Mouse (Mus musculus): ENCODE data around the gene Car11.

The Car11 gene

DNA sequence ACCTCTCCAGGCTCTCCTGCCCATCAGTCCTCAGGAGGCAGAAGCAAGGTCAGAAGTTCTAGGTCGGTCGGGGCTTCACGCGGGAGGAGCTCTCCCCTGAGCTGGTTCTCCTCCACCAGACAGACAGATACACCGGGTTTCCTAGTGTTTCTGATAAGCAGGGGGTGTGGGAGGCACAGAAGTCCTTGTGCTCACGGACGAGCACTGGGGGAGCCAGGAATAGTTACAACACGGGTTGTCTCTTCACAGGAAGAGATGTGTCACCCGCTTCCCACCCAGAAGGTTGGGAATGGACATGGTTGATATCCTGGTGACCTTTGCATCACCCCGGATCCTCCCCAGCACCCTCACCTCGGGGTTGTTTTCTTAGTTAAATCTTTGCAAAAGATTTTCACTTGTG is 9.8 kb upstream of the Car11 start:
- in situ Hi-C loops (cut with MseI, MboI), result no loop called here

DNA sequence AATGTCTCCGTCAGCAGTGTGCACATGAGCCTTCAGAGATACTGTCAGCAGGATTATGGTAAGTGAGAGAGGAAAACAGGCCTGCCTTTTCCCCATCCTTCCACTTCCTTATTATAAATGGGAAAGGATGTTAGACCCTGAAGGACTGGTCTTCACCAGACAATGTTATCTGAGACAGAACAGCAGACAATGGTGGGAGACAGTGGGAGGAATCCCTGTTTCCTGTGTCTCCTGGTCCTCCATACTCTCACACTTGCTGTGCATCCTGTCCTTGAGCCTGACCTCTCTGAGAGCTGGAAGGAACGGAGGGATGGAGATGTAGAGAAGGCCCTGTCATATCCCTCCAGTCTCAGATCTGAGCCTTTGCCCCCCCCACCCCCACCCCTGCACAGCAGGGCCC is 7.3 kb upstream of the Car11 start:
- in situ Hi-C loops (cut with MseI, MboI), result no loop called here

DNA sequence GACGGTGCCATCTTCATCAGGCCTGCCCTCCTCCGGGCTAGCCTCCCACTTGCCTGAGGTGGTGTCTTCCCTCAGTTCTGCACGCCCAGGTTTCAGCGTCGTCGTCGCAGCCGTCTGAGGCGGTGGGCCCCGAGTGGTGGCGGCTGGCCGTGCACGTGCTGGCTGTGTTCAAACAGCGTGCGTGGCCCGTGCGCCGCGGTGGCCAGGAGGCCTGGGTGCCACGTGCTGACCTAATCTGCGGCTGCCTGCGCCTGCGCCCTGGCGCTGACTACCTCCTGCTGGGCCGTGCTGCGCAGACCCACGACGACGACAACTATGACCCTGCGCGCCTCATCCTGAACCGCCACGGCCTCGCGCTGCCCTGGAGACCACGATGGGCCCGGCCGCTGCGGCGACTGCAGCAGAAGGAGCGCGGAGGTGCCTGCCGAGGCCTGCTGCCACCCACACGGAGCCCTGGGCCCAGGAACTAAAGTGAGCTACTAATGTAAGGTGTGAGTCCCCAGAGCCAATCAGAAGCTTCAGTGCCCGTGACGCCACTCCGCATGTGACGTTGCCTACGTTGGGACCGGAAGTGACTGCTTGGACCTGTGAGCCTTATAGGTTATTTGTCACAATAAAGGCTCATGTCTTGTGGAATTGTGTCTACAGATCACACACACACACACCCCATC is 5.6 kb upstream of the Car11 start, which contains the start of gene Sec1:
Gene Sec1, minus strand, starts transcription at position 482 of the 671 bp plus-strand sequence.
- in situ Hi-C loops (cut with MseI, MboI), result no loop called here

DNA sequence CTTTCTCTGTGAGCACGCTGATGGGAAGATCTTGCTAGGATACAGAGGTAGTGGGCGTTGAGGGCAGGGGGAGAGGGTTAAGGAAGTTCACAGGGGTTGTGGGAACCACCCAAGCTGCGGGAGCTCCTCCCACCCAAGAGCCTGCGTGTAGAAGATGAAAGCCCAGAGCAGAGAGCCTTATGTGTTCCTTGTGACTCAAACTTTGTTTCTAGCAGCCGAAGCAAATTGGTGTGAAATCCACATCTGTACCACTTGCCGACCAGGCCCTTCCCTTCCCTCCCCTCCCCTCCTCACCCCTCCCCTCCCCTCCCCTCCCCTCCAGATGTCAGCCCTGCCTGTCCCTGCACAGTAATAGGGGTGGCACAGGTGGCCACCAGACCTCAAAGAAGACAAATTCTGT is 4.5 kb upstream of the Car11 start:
- in situ Hi-C loops (cut with MseI, MboI), result no loop called here

DNA sequence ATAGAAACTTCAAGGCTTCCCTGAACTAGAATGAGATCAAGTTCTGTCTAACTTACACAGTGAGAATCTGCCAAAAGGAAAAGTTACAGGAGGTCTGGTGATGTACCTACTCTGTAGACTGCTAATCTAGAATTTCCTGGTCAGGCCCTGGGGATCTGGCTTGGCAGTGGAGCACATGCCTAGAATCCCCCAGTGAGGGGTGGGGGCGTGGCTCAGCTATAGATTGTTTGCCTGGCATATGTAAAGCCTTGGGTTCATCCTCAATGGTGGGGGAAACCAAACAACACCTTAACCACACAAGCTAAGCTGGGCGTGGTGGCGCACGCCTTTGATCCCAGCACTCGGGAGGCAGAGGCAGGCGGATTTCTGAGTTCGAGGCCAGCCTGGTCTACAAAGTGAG is 1.7 kb upstream of the Car11 start:
- in situ Hi-C loops (cut with MseI, MboI), result no loop called here

DNA sequence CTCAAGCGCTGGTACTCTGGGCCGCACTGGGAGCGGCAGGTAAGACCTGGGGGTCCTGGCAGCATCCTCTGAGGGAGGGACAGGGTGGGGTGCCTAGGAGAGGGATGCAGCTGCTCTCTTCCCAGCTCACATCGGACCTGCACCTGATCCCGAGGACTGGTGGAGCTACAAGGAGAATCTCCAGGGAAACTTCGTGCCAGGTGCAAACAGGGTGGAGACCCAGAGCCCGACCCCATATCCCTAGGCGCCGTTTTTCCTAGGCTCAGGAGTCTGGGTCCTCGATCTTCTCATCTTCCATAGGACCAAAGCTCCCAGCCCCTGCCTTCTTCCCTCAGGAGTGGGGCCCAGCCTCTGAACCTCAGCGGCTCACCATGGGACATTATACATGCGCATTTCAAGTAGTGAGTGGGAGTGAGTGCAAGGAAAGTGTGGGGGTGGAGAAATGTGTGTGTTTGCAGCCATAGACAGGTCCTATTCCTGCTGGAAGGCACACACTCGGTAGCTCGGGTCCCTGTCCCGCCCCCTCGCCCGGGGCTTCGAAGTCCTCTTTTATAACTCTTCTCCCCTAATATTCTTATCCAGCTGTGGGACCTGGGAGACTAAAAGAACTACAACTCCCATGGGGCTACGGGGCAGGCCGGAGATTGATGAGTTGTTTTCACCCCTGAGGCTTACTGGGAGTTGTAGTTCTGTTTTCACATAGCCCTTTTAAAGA is 815 bp downstream of the Car11 start:
- in situ Hi-C loops (cut with MseI, MboI), result no loop called here

DNA sequence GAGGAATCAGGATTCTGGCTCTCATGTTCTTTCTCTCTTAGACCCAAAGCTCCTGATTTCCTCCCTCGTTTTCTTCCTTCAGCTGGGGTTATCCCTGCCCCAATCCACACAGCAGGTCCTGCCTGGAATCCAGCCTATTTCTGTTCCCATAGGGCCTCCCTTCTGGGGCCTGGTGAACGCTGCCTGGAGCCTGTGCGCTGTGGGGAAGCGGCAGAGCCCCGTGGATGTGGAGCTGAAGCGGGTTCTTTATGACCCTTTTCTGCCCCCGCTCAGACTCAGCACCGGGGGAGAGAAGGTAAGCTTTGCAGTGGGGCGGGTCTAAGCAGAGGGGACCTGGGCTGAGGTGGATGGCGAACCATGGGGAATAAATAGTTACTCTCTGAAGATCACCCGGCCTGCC is 1.4 kb downstream of the Car11 start:
- in situ Hi-C loops (cut with MseI, MboI), result no loop called here

DNA sequence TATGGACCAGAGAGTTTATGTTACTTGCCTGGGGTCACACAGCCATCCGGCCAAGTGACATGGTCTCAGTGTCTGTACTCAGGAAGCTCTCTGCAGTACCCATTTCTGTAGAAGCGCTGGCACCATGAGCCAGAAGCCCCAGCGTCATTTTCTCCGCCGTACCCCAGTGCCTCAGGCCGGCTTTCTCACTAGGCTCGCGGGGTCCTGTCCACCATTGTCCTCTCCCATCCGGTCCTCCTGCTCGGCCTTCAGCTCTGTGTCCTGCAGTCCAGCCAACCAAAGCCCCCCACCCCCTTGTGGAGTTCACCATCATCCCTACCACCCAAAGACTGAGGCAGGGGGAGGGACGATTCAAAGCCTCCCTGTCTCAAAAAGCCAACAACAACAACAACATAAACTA is 2.0 kb downstream of the Car11 start:
- in situ Hi-C loops (cut with MseI, MboI), result no loop called here

DNA sequence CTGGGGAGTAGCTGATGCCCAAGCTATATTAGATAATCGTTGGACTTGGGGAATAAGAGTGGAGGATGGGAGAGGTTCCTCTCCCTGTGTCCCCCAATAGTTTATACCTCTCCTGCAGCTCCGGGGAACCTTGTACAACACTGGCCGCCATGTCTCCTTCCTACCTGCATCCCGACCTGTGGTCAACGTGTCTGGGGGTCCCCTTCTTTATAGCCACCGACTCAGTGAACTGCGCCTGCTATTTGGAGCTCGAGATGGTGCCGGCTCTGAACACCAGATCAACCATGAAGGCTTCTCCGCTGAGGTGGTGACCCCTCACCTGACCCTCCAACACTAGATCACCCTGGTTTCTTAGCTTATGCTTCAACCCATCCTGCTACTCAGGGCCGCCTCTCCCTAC is 2.7 kb downstream of the Car11 start:
- in situ Hi-C loops (cut with MseI, MboI), result no loop called here

DNA sequence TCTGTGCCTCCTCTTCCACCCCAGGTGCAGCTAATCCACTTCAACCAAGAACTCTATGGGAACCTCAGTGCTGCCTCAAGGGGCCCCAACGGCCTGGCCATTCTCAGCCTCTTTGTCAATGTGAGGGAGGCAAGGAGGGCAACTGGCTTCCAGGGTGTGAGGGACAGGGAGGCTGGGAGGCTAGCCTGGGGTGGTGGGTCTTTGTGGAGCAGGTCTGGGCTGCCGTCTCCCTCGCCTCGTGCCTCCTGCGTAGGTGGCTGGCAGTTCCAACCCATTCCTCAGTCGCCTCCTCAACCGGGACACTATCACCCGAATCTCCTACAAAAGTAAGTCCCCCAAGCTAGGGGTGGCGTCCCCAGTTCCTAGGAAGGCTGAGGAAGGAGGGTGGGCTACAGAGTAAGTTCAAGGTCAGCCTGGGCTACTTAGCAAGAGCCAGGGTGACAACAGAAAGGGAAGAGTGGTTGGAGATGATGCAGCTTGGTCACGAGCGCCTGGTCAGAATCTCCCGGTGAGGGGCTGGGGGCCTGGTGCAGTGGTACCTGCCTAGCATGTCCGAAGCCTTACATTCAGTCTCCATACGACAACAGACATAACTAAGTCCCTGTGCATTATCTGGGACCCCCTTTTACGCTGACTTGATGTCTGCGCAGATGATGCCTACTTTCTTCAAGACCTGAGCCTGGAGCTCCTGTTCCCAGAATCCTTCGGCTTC is 3.3 kb downstream of the Car11 start:
- in situ Hi-C loops (cut with MseI, MboI), result no loop called here

DNA sequence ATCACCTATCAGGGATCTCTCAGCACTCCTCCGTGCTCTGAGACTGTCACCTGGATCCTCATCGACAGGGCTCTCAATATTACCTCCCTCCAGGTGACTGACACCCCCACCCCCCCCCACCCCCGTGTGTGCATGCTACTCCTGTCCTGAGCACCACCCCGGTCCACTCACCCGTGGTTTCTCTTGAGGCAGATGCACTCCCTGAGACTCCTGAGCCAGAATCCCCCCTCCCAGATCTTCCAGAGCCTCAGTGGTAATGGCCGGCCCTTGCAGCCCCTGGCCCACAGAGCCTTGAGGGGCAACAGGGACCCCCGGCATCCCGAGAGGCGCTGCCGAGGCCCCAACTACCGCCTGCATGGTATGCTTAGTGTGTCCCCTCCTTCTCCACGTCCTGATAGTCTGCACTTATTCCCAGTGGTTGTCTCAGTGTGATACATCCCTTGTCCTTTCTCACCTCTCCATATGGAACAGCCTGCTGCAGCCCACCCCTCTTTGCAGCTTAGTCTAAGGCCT is 3.9 kb downstream of the Car11 start:
- in situ Hi-C loops (cut with MseI, MboI), result no loop called here

DNA sequence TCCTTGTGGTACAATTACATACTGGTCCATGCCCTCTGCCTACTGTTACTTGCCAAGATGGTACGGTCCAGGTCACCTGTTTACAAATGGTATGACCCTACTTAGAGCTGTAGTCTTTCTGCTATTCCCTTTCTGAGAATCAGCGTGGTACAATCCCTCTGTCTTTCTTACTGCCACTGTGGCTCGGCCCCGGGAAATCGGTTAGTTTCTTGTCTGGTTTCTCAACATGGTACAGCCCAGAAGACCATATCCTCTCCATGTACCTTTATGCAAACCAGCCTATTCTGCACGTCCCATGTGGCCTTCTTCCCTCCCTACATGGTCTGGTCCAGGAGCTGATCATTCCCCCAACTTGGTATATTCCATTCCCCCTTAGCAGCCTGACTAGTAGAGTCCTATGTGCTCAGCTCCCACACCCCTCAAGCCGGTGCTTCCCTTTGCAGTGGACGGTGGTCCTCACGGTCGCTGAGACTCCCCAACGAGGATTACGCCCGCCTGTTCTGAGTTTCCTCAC is 4.5 kb downstream of the Car11 start:
- in situ Hi-C loops (cut with MseI, MboI), result no loop called here

DNA sequence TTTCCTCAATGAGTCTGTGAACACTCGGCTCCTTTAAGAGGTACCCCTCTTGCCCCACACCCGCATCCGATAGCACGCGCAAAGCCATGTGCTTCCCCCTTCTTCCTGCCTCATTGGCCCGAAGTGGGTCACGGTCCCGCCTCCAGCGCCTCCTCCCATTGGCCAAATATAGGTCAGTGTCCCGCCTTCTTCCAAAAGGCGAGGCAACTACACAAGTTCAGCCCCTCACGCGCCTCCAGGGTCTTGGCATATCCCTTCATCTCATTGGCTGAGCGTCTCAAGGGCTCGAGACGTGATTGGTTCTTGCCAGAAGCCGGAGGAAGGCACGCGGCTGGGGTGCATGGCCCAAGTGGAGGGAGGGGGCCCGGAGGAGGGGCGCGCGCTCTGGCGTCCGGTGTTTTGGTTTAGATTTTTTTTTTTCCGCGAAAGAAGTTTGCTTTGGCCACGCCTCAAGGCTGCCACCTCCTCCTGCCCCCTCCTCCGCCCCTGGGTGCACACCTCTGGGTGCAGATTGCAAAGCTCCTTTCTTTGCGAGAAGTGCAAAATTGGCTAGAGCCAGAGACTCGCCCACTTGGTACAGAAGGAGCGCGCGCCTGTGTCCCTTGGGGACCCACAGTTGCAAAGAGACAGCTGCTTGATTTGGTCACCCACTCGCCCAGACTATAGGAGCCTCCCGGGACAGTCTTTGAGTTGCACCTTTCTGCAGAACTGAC is 5.2 kb downstream of the Car11 start, which contains the start of gene Dbp:
Gene Dbp, plus strand, starts transcription at position 359 of the 713 bp plus-strand sequence.
- in situ Hi-C loops (cut with MseI, MboI), result no loop called here

DNA sequence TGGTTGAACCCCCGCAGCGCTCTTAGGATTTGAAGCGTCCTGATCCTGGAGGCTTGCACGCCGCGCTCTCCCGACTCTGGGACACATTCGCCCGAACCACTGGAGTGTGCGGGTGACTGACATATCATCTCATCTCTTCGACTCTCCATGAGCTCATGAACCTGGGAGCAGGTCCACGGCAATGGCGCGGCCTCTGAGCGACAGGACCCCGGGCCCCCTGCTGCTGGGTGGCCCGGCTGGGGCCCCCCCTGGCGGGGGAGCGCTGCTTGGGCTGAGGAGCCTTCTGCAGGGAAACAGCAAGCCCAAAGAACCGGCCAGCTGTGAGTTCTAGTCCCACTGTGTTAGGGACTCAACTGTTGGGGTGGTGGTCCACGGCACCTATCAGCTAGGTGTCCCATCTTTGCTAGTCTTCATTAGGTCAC is 5.8 kb downstream of the Car11 start:
- in situ Hi-C loops (cut with MseI, MboI), result no loop called here

DNA sequence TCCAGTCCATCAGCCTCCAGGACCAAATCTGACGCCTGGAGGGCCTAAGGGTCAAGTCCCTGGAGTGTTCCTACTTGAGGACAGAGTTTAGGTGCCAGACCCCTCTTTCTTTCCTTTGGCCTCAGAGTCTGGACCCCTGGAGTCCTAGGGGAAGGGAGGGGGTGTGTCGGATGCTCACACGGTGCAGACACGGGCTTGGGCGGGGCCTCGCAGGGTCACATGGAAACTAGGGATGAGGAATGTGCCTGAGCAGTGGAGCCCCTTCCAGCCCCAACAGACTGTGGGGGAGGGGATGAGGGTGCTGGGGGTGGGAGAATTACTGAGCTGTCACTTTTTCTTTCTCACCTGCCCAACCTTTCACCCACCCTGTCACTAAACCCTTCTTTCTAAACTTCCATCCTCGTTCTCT is 6.2 kb downstream of the Car11 start:
- in situ Hi-C loops (cut with MseI, MboI), result no loop called here

DNA sequence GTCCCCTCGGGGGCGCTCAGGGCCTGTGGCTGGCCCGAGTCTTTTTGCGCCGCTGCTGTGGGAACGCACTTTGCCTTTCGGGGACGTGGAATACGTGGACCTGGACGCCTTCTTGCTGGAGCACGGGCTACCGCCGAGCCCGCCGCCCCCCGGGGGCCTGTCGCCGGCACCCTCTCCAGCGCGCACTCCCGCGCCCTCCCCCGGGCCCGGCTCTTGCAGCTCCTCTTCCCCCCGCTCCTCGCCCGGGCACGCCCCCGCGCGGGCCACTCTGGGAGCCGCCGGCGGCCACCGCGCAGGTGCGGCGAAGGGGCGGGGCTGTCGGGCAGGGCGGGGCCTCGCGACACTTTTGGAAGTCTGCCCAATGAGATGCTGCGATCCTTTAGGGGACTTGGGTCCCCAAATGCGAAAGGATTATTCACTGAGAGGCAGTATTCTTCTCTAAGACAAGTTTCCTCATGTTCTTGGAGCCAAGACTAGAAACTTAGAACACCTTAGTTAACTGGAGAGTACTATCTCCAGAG is 7.1 kb downstream of the Car11 start:
- in situ Hi-C loops (cut with MseI, MboI), result no loop called here

DNA sequence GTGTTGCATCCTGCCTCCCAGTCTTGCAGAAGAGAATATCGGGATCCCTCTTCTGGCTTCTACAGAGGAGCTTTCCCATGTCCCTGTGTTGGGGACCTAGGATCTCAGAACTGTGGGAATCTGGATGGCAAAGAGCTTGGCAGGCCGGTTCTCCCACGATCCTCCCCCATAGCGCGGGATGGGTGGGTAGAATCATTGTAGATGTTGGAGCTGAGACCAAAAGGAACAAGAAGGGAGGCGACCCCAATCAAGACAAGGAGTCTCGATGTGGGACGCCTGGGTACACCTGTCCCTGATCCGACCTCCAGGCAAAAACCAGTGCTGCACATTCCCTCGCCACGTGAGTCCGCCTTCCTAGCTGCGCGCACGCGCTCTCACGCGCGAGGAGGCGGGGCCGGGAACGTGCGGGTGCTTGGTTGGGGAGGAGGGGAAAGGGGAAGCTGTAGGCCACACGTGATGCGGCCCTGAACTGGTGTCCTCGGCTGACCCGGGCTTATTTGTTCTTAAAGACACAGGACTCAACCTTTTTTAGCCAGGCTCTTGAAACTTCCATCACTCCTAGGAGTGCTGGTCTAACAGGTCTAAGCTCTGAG is 7.8 kb downstream of the Car11 start:
- in situ Hi-C loops (cut with MseI, MboI), result no loop called here

DNA sequence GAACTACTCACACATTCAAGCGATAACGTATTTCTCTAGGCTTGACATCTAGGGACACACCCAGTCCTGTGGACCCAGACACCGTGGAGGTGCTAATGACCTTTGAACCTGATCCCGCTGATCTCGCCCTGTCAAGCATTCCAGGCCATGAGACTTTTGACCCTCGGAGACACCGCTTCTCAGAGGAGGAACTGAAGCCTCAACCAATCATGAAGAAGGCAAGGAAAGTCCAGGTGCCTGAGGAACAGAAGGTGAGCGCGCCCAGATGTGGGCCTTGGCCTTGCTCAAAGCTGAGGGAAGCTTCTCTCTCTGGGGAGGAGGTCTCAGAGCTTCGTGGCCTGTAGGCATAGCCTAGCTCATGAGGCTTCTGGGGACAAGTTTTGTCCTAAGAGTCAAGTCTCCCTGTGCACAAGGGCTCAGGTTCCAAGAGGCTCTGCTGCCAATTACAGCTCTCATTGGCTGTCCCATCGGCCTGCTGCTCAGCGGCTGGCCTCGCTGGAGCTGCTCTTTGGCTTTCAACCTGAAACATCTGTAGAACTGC is 8.6 kb downstream of the Car11 start:
- in situ Hi-C loops (cut with MseI, MboI), result no loop called here

DNA sequence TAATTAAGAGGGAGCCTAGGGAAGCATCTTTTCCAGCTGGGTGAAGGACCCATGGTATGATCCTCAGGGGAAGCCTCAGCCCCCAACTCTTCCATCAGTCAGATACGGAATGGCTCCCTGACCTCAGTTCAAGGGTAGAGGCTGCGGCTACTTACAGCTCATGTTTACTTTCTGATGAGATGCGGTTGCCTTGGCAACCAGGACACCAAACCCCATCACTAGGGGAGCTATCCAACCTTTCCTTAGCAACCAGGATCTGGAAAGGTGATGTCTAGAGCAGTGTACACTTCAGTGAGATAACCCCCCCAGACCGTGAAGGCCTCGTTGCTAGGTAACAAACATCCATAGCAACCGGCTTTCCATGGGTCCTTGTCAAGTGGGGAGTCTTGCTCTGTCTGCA is 9.4 kb downstream of the Car11 start:
- in situ Hi-C loops (cut with MseI, MboI), result no loop called here

DNA sequence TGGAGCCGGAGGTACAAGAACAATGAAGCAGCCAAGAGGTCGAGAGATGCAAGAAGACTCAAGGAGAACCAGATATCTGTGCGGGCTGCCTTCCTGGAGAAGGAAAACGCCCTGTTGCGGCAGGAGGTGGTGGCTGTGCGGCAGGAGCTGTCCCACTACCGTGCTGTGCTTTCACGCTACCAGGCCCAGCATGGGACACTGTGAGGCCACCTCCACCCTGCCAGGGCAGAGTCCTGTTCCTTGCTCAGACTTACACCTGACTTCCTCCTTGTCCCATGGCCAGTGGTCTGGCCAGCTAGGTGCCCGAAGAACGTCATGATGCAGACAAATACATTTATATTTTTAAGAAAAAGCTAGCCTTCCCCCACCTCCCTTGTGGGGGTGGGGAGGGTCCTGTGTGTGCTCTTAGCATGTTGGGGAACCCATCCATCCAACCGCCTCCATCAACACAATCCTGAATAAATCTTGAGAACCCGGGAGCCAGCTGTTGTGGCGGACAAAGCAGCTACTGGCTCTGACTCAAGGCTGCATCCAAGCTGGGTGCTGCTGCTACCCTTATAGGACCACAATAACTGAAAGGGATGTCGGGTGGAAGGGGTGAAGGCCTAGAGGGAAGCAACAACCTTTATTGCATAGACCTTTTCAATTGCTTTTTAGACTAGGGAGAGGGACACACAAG is 10.2 kb downstream of the Car11 start:
- in situ Hi-C loops (cut with MseI, MboI), result no loop called here
